7 mouse cellular contexts compared by ENCODE assay signal in the genomic region with DNA sequence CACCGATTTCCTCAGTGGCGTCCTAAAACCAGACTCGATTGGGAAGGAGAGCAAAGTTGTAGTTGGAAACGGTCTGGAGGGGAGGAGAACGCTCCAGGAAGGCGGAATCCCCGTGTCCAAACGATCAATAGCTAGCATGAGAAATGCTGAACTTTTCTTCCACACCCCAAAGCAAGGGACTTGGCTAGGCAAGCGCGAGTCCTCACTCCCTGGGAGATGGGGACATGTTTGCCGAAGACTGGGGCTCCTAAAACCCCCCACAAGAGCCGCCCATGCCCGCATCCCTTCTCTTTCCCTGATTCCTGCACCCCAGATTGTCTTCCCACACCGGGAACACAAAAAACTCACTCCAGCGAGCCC. TPM values are rescaled to one million over a fixed set of nuclear protein-coding genes. Genes with fewer than 3 reads are reported as not detected.
A peak's percentile ranks its signal among the peaks of the same experiment; 100 is the strongest.
DNase-seq lines count a peak whose midpoint lies in the region; ATAC-seq and TF ChIP-seq lines count a peak whose summit lies in the region.

No protein-coding gene starts in this region.

- no peaks in the 10 kb centered on the region for H3K9me3 ChIP-seq in neural tube, embryonic 11.5 days (ENCODE audit: control insufficient read depth, low read length)
- H3K9me3 ChIP-seq in liver, embryonic 11.5 days (ENCODE audit: control insufficient read depth, low read length) = no peaks in the 10 kb centered on the region
- H3K9me3 ChIP-seq in stomach, postnatal 0 days (ENCODE audit: control insufficient read depth, low read length) = no peaks in the 10 kb centered on the region

- 0% methylated on average over 15 of the region's 15 CpGs for WGBS in neural tube, embryonic 11.5 days
- WGBS in liver, embryonic 11.5 days = under 1% methylated on average over 15 of the region's 15 CpGs
- WGBS in stomach, postnatal 0 days = 1% methylated on average over 15 of the region's 15 CpGs

- H3K9ac ChIP-seq in neural tube, embryonic 11.5 days (ENCODE audit: low read length) = peak overlapping the region; percentile 81
- H3K9ac ChIP-seq in liver, embryonic 11.5 days (ENCODE audit: low read depth, low read length) = peak overlapping the region; percentile 73
- H3K9ac ChIP-seq in stomach, postnatal 0 days (ENCODE audit: low read length) = peak overlapping the region; percentile 84

- no peak for TF ChIP-seq EP300 in stomach, postnatal 0 days (optimal IDR thresholded peaks at IDR 0.05)

- DNase-seq in neural tube, embryonic 11.5 days (ENCODE audit: low spot score) = no peak
- DNase-seq in neural tube, embryonic 10.5 days (ENCODE audit: extremely low spot score, low spot score) = no peak
- no peak for DNase-seq in liver, embryonic 11.5 days (ENCODE audit: low spot score)
- no peak for DNase-seq in stomach, postnatal 0 days (ENCODE audit: low spot score)
- no peak for DNase-seq in thymus, postnatal 36 days
- no peak for DNase-seq in gastrocnemius, adult 8-10 months (ENCODE audit: low spot score in 2 of 2)

- peaks cover 4% of the 10 kb centered on the region for H3K4me1 ChIP-seq in neural tube, embryonic 11.5 days (ENCODE audit: control insufficient read depth, insufficient read depth, low read length)
- peaks cover 3% of the 10 kb centered on the region; the same call in 1 of the 2 replicates for H3K4me1 ChIP-seq in liver, embryonic 11.5 days (replicated peaks; ENCODE audit: control insufficient read depth, insufficient read depth, low read length)
- 0 out of 2 replicates have a peak, but pooled peaks cover 2% of the 10 kb centered on the region for H3K4me1 ChIP-seq in stomach, postnatal 0 days (replicated peaks; ENCODE audit: control insufficient read depth, insufficient read depth)

- peak; percentile 51 for ATAC-seq in neural tube, embryonic 11.5 days (ENCODE audit: insufficient read depth, low FRiP score, low TSS enrichment)
- ATAC-seq in erythroid progenitor cell, adult 5-6 weeks (replicated peaks; ENCODE audit: low FRiP score, poor library complexity, severe bottlenecking) = peak; percentile 47
- ATAC-seq in liver, embryonic 11.5 days (replicated peaks; ENCODE audit: low FRiP score) = peak; percentile 37
- peak; percentile 22 for ATAC-seq in stomach, postnatal 0 days (ENCODE audit: low FRiP score, low TSS enrichment)

- H3K36me3 ChIP-seq in neural tube, embryonic 11.5 days (ENCODE audit: control insufficient read depth, insufficient read depth, low read length) = no peaks in the 10 kb centered on the region
- peaks cover 3% of the 10 kb centered on the region; the same call in 1 of the 2 replicates for H3K36me3 ChIP-seq in liver, embryonic 11.5 days (ENCODE audit: control insufficient read depth, insufficient read depth, low read length)
- peaks cover 6% of the 10 kb centered on the region; the same call in 1 of the 2 replicates for H3K36me3 ChIP-seq in stomach, postnatal 0 days (ENCODE audit: control insufficient read depth, insufficient read depth, low read length)

- no peak for TF ChIP-seq CTCF in stomach, postnatal 0 days (IDR thresholded peaks at IDR 0.05; ENCODE audit: low read depth)

- H3K27me3 ChIP-seq in neural tube, embryonic 11.5 days (ENCODE audit: control insufficient read depth, insufficient read depth, low read length) = no peaks in the 10 kb centered on the region
- no peaks in the 10 kb centered on the region for H3K27me3 ChIP-seq in liver, embryonic 11.5 days (replicated peaks; ENCODE audit: control insufficient read depth, insufficient read depth, low read length)
- no peaks in the 10 kb centered on the region for H3K27me3 ChIP-seq in stomach, postnatal 0 days (ENCODE audit: control insufficient read depth, insufficient read depth, low read length)

- H3K27ac ChIP-seq in neural tube, embryonic 11.5 days (ENCODE audit: low read depth, low read length) = peak overlapping the region; percentile 35; the same call in 1 of the 2 replicates
- no peak overlapping the region for H3K27ac ChIP-seq in liver, embryonic 11.5 days (ENCODE audit: low read depth, low read length)
- H3K27ac ChIP-seq in stomach, postnatal 0 days (replicated peaks) = peak overlapping the region; percentile 65

- H3K4me2 ChIP-seq in neural tube, embryonic 11.5 days (ENCODE audit: low read depth) = peak overlapping the region; percentile 52
- H3K4me2 ChIP-seq in liver, embryonic 11.5 days = peak overlapping the region; percentile 78
- H3K4me2 ChIP-seq in stomach, postnatal 0 days (replicated peaks; ENCODE audit: low read depth) = peak overlapping the region; percentile 81

- peak overlapping the region; percentile 78 for H3K4me3 ChIP-seq in neural tube, embryonic 11.5 days (ENCODE audit: low read depth, low read length)
- H3K4me3 ChIP-seq in liver, embryonic 11.5 days (ENCODE audit: low read depth, low read length) = peak overlapping the region; percentile 75
- H3K4me3 ChIP-seq in stomach, postnatal 0 days (ENCODE audit: low read depth, low read length) = peak overlapping the region; percentile 80

RNA-seq across cellular contexts. Expression of a gene that starts 0.8 kb away (rescaled TPM):
- polyA plus RNA-seq in neural tube, embryonic 11.5 days (2014; fragmentation: Nextera tagmentation; extraction: Ambion mirVana) = 51.7 and 52.7 TPM in 2 replicates
- 4.2 and 13.3 TPM in 2 replicates for total RNA-seq in erythroid progenitor cell, adult 5-6 weeks (2015; ENCODE audit: low replicate concordance)
- 11.6 and 11.8 TPM in 2 replicates for total RNA-seq in erythroid progenitor cell, adult 5-6 weeks (2017; ENCODE audit: low replicate concordance)
- polyA plus RNA-seq in liver, embryonic 11.5 days (2014; fragmentation: Nextera tagmentation; extraction: Ambion mirVana) = 49.3 and 50.3 TPM in 2 replicates
- polyA plus RNA-seq in stomach, postnatal 0 days (2015; fragmentation: Nextera tagmentation; extraction: Ambion mirVana) = 30.2 and 31.2 TPM in 2 replicates
- total RNA-seq in gastrocnemius, adult 8-10 months (2022) = 10 to 100 TPM; 12.0 to 14.5 (median 13.7) TPM

RNA-seq across cellular contexts. Expression of a gene that starts 39.1 kb away (rescaled TPM):
- polyA plus RNA-seq in neural tube, embryonic 11.5 days (2014; fragmentation: Nextera tagmentation; extraction: Ambion mirVana) = 63.5 and 66.0 TPM in 2 replicates
- not detected in 2 replicates for total RNA-seq in erythroid progenitor cell, adult 5-6 weeks (2015; ENCODE audit: low replicate concordance)
- total RNA-seq in erythroid progenitor cell, adult 5-6 weeks (2017; ENCODE audit: low replicate concordance) = not detected in 2 replicates
- polyA plus RNA-seq in liver, embryonic 11.5 days (2014; fragmentation: Nextera tagmentation; extraction: Ambion mirVana) = 1.4 and 1.7 TPM in 2 replicates
- polyA plus RNA-seq in stomach, postnatal 0 days (2015; fragmentation: Nextera tagmentation; extraction: Ambion mirVana) = 6.3 and 6.4 TPM in 2 replicates
- 10 to 100 TPM; 10.6 to 16.3 (median 12.7) TPM for total RNA-seq in gastrocnemius, adult 8-10 months (2022)
